Mouse (Mus musculus) kidney, postnatal 14 days (tissue): Measurements from ENCODE around the gene Eif3k.

Experiments used
- DNase-seq: peaks from one replicate; pipeline ENCODE4 v3.0.0; 2022; ENCODE audit warnings: mixed read lengths

Eif3k gene

DNA sequence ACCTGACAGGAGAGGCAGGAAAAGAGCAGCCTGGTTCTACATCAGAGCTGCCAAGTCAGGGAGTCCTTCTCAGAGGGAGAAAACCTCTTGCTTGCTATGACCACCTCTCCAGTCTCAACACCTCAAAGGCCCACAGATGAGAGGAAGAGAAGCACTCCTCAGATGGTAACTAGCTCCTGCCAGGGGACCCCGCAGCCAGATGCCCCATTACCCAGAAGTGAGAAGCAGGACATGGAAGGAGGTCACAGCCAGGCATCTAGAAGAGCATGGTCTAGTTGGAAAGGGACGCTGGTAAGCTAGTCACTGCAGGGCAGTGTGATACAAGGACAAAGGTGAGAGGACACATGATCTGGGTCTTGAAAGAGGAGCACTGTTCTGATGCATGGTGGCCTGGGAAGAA lies 47.8 kb downstream of the Eif3k start:
- DNase-seq, result no peak

DNA sequence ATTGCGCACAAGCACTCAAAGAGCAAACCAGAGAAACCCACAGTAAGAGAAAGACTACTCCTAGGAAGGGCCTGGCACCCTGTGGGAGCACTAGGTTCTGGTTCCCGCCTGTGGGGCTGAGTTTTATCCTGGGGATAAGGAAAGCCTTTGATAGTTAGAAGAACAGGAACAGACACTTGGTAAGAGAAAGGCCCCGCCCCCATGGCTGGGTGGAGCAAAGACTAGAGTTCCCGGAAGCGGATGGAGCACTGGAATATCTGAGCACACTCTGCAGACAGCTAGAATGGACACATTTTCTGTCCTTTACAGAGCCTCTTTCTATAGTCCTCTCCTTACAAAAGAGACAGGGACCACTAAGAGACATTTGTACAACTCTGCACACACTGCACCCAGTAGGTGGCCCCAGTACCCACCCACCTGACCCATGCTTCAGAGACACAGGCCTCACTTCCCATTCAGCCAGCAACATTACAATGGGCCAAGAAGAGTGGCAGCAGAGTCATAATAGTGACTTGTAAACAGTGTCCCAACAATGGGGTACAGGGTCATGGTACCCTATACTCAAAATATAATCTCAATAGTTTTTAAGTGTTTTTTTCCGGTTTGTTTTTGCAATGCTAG lies 49.1 kb downstream of the Eif3k start:
- no peak for DNase-seq

DNA sequence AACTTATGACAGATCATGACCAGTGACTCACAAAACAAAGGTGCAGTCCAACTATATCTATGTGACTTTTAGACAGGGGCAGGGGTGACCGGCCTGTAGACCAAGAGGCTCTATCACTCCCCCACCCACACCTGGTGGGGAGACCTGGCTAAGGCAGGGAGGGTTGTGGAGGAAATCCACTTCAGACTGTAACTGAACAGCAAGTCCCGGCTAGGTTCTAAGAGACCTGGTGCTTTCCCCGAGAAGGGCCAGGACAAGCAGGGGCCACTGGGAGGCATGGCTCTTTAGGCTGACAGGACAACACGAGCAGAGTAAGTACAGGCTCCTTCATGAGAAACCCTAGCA lies 50.0 kb downstream of the Eif3k start:
- DNase-seq, result no peak

DNA sequence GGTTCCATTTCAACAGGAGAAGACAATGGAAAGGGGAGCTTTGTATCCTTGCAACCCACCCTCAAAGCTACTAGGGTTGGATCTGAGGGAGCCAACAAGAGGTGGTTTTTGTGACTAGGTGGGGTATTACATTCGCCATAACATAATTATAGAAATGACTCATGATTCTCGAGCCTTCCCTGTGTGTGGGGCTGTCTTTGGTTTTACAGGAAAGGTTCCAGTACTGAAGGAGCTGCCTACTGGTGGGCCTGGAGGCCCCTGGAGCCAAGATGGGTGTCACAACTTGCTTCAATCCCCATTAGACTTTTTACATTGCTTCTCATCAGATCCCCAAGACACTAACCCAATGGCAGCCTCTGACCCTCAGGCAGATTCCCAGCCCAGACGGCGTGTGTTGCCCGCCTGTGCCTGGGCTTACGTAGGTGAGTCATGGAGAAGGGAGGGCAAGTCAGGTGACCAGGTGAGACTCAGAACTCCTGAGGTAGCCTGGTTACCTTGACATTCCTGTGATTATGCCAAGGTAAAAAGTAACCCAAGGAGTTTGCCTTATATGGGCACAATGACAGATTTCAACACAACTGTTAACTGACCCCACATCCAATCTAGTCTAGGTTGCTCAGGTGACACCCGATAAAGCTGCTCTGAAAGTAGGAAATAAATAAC lies 50.5 kb downstream of the Eif3k start:
- peak; percentile 77 for DNase-seq

DNA sequence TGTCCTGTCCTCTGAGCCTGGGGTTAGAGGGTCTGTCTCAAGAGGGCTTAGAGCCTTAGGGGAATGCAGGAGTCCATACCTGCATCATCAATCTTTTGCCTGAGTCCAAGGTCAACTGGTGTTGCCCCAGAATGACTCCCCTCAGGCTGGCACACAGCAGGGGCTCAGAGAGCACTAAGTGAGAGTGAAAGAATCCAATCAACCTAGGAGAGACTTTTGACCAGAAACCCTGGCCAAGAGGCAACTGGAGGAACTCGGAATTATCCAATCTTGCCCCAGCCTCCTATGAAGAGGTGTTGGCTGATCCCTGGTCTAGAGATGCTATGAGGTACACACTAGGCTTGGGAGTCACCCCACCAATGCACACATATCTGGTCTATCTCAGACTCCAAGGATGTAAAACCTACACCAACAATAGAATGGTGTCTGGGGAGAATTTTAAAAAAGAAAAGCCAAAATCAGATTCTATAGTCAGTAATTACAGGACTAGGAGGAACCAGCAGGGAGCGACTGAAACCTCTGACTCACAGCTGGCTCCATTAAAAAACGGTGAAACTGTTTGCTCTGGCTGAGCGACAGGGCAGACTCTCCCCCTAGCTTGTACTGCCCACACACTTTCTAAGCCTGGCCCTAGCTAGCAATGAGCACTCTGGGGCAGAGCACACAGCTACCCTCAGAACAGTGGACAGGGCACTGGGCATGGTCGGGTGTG lies 51.2 kb downstream of the Eif3k start:
- DNase-seq, result no peak

DNA sequence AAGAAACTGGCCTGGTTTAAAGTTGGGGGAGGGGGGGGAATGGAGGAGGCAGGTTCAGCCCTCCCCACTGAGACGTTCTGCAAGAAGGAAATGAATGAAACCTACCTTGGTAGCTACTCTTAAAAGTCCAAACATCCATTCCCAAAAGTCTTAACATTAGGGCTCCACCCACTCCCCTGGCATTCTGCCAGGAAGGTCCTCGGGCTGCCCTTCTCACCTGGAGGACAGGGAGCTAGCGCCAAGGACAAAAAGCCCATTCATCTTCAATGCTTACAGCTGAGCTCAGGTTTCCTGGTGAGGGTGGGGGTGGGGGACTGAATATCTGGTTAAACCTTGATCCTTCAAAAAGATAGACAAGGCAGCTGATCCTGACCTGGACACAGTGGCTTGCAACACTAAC lies 52.3 kb downstream of the Eif3k start:
- DNase-seq, result peak; percentile 88

DNA sequence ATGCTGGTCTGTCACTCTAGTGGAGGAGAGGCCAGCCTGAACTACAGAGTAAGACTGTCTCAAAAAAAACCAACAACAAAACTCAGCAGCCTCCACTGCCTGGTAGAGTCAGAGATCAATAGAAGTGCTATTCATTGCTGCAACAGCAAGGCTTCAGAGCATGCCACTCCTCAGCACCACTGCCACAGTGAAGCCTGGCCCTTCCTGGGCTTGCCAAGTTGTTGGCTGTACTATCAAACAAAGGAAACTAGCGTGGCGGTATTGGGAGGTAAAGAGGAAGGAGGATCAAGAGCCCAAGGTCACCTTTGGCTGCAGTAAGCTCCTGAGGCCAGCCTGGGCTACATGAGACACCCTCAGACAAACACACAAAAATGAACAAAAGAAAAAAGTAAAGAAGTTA lies 55.5 kb downstream of the Eif3k start:
- DNase-seq, result no peak

DNA sequence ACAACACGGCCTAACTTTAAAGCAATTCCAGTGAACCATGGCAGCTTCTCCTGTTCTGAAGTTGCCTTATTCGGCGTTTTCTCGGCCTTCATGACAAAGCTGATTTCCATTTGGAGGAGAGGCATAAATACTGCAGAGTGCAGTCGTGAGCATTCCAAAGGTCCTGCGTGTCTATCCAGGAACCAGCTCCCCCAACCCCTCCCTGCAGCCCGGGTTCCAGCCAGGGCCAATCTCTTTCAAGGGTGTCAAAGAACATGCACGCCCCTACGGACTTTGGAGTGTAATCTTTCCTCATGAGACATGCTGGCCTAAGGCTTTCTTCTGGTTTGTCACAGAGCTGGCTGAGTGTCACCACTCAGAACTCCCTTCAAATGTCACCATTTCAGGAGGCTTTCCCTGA lies 56.3 kb downstream of the Eif3k start:
- DNase-seq, result peak; percentile 92

DNA sequence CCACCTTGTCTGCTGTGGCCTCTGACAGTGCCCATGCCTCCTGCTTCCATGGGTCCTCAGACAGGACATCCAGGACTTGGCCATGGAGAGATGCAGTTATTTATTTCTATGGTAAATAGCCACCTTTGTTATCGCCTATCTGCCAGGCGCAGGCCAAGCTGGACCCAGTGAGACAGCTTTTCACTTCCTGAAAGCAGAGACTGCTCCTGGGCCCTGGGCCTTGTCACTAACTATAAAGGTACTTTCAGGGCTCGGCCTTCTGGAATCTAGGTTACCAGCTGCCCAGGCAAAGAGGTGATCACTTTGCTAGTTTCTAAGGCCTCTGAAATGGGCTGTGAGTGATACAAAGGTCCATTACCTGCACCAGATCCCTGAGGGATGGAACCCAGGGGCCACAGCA lies 56.9 kb downstream of the Eif3k start:
- no peak for DNase-seq

DNA sequence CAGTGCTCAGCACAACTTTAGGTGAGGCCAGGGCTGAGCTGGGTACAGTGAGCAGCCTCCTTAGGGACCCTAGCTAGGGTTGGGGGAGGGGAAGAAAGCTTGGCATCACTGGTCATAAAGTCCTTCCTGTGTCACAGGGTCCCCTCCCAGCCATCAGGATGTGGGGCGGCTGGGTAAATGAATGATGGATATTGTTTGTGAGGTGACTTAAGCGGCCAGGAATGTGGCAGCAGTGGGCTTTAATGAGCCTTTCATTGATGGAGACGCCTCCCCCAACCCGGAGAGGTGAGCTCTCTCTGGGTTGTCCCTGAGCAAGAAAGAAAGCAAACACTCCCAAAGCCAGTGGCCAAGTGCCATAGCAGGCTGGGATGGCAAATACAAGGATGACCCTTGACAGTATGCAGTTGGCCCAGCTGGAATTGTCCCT lies 57.8 kb downstream of the Eif3k start:
- peak; percentile 77 for DNase-seq

DNA sequence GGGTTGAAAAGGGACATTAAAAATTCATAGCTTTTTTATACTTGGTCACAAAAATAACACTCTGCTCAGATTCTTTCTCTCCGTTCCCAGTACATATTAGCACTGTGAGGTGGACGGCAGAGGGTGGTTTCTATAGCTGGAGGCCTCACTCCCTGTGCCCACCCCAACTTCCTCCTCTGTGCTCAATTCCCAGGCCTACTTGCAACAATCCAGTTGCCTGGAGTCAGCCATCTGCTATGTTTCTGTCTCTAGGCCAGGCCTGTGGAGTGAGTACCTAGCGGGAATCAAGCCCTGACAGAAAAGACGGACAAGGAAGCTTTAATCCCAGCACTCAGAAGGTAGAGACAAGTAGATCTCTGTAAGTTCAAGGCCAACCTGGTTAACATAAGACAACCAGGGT lies 59.1 kb downstream of the Eif3k start:
- no peak for DNase-seq

DNA sequence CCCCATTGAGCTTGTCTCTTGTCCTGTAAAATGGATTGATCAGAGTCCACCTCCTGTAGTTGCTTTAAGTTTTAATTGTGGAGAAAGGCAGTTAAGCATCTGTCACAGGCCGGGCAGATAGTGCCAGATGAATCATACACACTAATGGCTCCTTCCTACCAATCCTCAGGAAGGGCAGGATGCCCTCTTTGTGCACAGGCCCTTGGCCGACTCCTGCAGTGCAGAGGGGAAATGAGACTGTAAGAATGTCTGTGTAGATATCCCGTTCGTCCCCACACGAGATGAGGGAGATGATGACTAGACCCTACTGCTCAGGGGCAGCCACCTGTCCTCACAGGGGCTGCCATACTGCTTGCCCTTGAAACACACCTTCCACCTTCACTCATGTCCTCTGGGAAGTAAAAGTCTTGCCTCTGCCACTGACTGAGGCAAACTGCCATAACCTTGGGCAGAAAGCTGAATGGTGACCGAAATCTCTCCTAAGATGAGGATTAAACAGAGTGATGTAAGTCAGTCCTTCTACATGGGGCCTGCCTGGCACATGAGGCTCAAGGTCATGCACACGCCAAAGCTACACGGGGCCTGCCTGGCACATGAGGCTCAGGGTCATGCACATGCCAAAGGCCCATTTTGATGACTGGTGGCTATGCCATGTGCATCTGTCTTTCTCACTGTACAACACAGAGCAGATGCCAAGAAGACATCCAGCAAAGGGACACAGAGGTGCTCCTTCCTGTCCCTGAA lies 59.8 kb downstream of the Eif3k start:
- DNase-seq, result no peak
